Mouse (Mus musculus): ENCODE measurements at regions not wholly inside any gene's neighbourhood (a gene's known extent, or its start where the extent isn't known, plus 50 kb on each side); places are given as distances from the start of the nearest gene placed in this dataset.
A peak's percentile ranks its signal among the peaks of the same experiment; 100 is the strongest.

DNA sequence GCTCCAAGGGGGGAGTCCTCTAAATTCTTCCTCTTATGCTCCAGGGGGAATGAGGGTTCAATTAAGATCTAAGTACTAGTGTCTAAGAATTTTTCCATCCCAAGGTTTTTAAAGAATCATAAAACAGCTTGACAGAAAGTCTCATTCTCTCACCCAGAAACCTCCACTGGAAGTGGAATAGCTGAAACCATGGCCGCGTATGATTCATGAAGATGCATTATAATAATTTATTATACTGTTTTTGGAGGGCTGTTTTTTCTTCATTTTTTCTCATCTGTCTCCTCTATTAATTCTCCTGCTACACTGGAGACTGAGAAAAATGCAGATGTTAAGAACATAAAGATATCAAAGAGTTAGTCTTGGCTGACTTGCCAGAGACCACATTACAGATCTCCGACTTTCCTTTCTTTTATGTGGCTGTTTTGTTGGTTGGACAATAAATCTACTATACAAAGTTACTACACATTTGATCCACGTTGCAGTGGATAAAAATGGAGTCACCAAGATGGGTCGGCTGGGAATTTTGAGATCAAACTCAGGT, 242.2 kb downstream of the Npr3 start:
- WGBS: 70% methylated on average over 5 of the region's 5 CpGs
- ATAC-seq (ENCODE audit: low read depth): no peak
- Histone ChIP-seq H3K4me3 (ENCODE audit: low read length) (no peak overlapping the region), H3K4me1 (replicated peaks; ENCODE audit: control insufficient read depth, insufficient read depth, low read length) (no peaks in the 10 kb centered on the region), H3K9ac (ENCODE audit: low read length) (no peak overlapping the region), H3K36me3 (ENCODE audit: control insufficient read depth, insufficient read depth, low read length) (no peaks in the 10 kb centered on the region), H3K27ac (ENCODE audit: low read length) (no peak overlapping the region), H3K4me2 (ENCODE audit: low read depth, low read length) (no peak overlapping the region), H3K9me3 (ENCODE audit: control insufficient read depth, low read length) (no peaks in the 10 kb centered on the region), H3K27me3 (ENCODE audit: control insufficient read depth, insufficient read depth, low read depth, low read length) (no peaks in the 10 kb centered on the region)

DNA sequence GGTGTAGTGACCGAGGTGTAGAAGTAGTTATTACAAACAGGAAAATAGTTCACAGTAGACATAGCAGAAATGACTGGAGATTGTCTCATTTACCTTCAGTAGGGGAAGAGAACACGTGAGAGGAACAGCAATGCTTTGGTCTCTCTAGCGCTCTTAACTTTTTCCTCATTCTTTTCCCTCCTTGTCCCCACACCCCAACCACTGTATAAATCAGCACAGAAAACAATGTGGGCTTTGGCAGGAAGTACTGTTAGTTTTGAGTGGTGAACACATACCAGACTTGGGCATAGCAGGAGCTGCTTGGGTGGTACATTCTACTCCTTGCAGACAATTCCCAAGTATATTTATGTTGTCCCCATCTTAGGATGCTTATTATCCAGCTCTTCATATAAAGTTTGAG, 251.9 kb downstream of the Npr3 start:
- H3K4me3 ChIP-seq (ENCODE audit: low read length): no peak overlapping the region
- no peak overlapping the region for H3K27ac ChIP-seq (ENCODE audit: low read length)
- 71% methylated on average over 3 of the region's 3 CpGs for WGBS
- no peaks in the 10 kb centered on the region for H3K36me3 ChIP-seq (ENCODE audit: control insufficient read depth, insufficient read depth, low read length)
- no peak overlapping the region for H3K9ac ChIP-seq (ENCODE audit: low read length)
- H3K4me1 ChIP-seq (replicated peaks; ENCODE audit: control insufficient read depth, insufficient read depth, low read length): no peaks in the 10 kb centered on the region
- H3K9me3 ChIP-seq (ENCODE audit: control insufficient read depth, low read length): no peaks in the 10 kb centered on the region
- no peak overlapping the region for H3K4me2 ChIP-seq (ENCODE audit: low read depth, low read length)
- H3K27me3 ChIP-seq (ENCODE audit: control insufficient read depth, insufficient read depth, low read depth, low read length): no peaks in the 10 kb centered on the region
- ATAC-seq (ENCODE audit: low read depth): peak; percentile 62

DNA sequence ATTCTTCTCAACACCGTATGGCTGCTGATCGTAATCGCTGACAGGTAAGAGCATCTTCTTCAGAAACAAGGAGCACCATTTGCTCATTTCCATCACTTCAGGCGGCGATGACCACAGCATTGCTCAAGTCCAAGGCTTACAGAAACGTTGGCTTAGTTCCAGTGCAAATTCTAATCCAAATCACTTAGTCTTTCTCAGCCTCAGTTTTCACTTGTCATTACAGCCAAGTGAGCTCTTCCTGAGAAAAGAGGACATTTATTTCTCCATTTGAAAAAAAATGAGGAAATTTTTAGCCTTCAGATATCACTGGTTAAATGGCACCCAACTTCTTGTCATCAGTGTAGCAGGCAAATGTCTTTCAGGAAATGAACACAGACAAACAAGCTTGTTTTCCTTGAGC, 246.8 kb upstream of the Tars start:
- 79% methylated on average over 6 of the region's 6 CpGs for WGBS
- Histone ChIP-seq H3K9ac (ENCODE audit: low read length) (no peak overlapping the region), H3K4me2 (ENCODE audit: low read depth, low read length) (no peak overlapping the region)

DNA sequence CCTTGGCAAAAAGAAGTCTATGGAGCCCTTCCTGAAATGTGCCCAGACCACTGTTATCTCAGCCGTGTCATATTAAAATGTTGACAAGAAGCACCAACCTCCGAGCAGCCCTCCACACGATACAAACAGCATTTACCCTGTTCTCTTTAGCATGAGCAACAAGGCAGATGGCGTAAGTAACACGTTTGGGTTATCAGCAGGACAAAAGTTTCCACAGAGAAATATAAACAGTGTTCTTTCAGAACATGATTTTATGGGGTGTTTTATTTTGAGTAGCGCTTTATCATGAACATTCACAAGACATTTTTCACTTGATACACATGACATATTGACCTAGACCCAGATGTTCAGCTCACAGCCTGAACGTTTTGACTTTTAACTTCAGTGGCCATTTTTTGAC, 245.3 kb upstream of the Tars start:
- 30% methylated on average over 7 of the region's 7 CpGs for WGBS
- Histone ChIP-seq H3K27me3 (ENCODE audit: control insufficient read depth, insufficient read depth, low read depth, low read length) (no peaks in the 10 kb centered on the region), H3K4me2 (ENCODE audit: low read depth, low read length) (no peak overlapping the region), H3K4me3 (ENCODE audit: low read length) (no peak overlapping the region), H3K9me3 (ENCODE audit: control insufficient read depth, low read length) (no peaks in the 10 kb centered on the region), H3K4me1 (replicated peaks; ENCODE audit: control insufficient read depth, insufficient read depth, low read length) (peaks cover 4% of the 10 kb centered on the region; the same call in 1 of the 2 replicates), H3K27ac (ENCODE audit: low read length) (peak overlapping the region; percentile 77), H3K9ac (ENCODE audit: low read length) (no peak overlapping the region), H3K36me3 (ENCODE audit: control insufficient read depth, insufficient read depth, low read length) (no peaks in the 10 kb centered on the region)
- ATAC-seq (ENCODE audit: low read depth): peak; percentile 94

More for the DNA sequence above, 246.8 kb upstream of the Tars start:
- Histone ChIP-seq H3K27me3 (ENCODE audit: control insufficient read depth, insufficient read depth, low read depth, low read length) (no peaks in the 10 kb centered on the region), H3K27ac (ENCODE audit: low read length) (no peak overlapping the region), H3K36me3 (ENCODE audit: control insufficient read depth, insufficient read depth, low read length) (no peaks in the 10 kb centered on the region), H3K4me3 (ENCODE audit: low read length) (no peak overlapping the region), H3K9me3 (ENCODE audit: control insufficient read depth, low read length) (no peaks in the 10 kb centered on the region), H3K4me1 (replicated peaks; ENCODE audit: control insufficient read depth, insufficient read depth, low read length) (peaks cover 4% of the 10 kb centered on the region; the same call in 1 of the 2 replicates)
- peak; percentile 41 for ATAC-seq (ENCODE audit: low read depth)

DNA sequence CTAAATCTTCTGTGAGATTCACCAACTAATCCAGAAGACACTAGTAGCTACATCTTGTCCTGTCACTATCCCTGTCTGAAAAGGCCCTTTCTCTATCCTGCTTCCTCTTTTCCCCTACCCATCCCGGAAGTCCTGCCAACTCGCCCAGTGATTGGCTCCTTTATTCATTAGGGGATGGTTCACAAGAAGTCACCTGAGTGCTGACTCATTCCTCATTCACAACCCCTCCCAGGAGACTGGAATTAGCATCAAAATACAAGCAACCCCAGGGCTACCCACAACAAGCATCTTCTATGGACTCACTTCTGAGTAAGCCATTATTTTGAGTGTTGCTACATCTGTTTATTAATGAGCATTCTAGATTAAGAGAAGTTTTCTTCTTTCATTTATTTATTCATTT, 231.2 kb upstream of the Tars start:
- Histone ChIP-seq H3K9me3 (ENCODE audit: control insufficient read depth, low read length) (no peaks in the 10 kb centered on the region), H3K4me2 (ENCODE audit: low read depth, low read length) (no peak overlapping the region), H3K27me3 (ENCODE audit: control insufficient read depth, insufficient read depth, low read depth, low read length) (no peaks in the 10 kb centered on the region), H3K4me3 (ENCODE audit: low read length) (no peak overlapping the region), H3K36me3 (ENCODE audit: control insufficient read depth, insufficient read depth, low read length) (no peaks in the 10 kb centered on the region), H3K9ac (ENCODE audit: low read length) (no peak overlapping the region), H3K4me1 (replicated peaks; ENCODE audit: control insufficient read depth, insufficient read depth, low read length) (no peaks in the 10 kb centered on the region), H3K27ac (ENCODE audit: low read length) (no peak overlapping the region)
- no peak for ATAC-seq (ENCODE audit: low read depth)
- WGBS: 90% methylated on average over 2 of the region's 2 CpGs

DNA sequence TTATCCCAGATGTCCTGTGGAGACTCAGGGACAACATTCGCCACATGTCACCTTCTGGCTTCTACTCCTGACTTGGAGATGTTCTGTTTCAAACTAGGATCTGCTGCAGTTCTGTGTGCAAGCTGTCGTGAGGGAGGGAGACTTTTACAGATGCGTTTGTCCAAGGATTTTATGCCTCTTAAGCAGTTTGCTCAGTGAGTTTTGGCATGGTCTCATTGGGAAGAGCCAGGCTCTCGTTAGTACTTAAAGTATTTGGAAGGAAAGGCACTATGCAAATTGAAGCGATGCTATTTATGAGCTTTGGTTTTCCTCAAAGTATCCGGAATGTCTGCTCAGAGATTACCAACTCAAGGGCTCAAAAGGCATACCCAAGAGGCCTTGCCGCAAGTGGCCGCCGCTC, 227.0 kb upstream of the Tars start:
- no peak for ATAC-seq (ENCODE audit: low read depth)
- H3K9me3 ChIP-seq (ENCODE audit: control insufficient read depth, low read length): no peaks in the 10 kb centered on the region
- no peak overlapping the region for H3K9ac ChIP-seq (ENCODE audit: low read length)
- no peak overlapping the region for H3K4me2 ChIP-seq (ENCODE audit: low read depth, low read length)
- H3K36me3 ChIP-seq (ENCODE audit: control insufficient read depth, insufficient read depth, low read length): no peaks in the 10 kb centered on the region
- H3K4me3 ChIP-seq (ENCODE audit: low read length): no peak overlapping the region
- WGBS: 65% methylated on average over 9 of the region's 9 CpGs
- no peak overlapping the region for H3K27ac ChIP-seq (ENCODE audit: low read length)
- no peaks in the 10 kb centered on the region for H3K4me1 ChIP-seq (replicated peaks; ENCODE audit: control insufficient read depth, insufficient read depth, low read length)
- no peaks in the 10 kb centered on the region for H3K27me3 ChIP-seq (ENCODE audit: control insufficient read depth, insufficient read depth, low read depth, low read length)

DNA sequence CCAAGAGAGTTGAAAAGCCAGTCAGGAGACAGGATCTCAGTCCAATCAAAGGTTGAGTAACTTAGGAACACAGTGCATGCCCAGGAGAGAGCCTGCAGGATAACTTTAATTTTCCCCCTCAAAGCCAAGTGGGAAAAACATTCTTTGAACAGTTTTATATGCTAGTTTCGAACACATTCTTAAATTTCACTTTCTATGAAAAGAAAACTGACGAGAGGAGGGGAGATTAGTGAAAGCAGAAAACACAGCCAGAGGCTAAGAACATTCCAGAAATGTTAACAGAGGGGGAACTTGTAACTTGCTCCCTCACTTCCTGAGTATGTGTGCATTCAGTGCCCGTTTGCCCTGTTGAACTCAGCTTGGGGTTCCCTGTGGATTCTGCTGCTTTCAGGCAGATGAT, 213.0 kb upstream of the Tars start:
- Histone ChIP-seq H3K4me2 (ENCODE audit: low read depth, low read length) (no peak overlapping the region), H3K9ac (ENCODE audit: low read length) (no peak overlapping the region), H3K27me3 (ENCODE audit: control insufficient read depth, insufficient read depth, low read depth, low read length) (no peaks in the 10 kb centered on the region), H3K4me1 (replicated peaks; ENCODE audit: control insufficient read depth, insufficient read depth, low read length) (no peaks in the 10 kb centered on the region), H3K36me3 (ENCODE audit: control insufficient read depth, insufficient read depth, low read length) (no peaks in the 10 kb centered on the region), H3K27ac (ENCODE audit: low read length) (no peak overlapping the region), H3K9me3 (ENCODE audit: control insufficient read depth, low read length) (no peaks in the 10 kb centered on the region), H3K4me3 (ENCODE audit: low read length) (no peak overlapping the region)
- no peak for ATAC-seq (ENCODE audit: low read depth)
- 38% methylated on average over 3 of the region's 3 CpGs for WGBS

DNA sequence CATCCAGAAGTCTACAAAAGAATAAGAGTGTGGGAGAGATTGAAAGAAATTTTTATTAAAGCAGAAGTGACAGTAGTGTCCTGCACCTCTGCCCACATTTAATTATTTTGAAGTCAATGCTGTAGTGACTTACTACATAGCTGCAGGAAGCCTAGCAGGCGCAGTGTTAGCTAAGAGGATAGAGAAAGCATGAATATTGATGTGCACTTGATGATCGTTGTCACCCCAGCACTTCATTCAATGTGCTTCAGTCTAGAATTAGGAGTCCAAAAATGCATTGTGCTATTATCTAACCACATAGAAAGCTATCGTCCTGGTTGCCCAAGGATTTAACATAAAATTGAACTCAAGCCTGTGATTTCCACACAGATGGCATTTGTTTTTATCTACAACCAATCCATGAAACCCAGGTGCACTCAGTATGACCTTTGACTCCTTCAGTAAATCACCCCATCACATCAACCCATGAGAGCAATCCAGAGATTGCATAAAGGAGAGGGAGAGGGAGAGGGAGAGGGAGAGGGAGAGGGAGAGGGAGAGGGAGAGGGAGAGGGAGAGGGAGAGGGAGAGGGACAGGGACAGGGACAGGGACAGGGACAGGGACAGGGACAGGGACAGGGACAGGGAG, 210.7 kb upstream of the Tars start:
- H3K4me2 ChIP-seq (ENCODE audit: low read depth, low read length): no peak overlapping the region
- no peaks in the 10 kb centered on the region for H3K36me3 ChIP-seq (ENCODE audit: control insufficient read depth, insufficient read depth, low read length)
- H3K4me1 ChIP-seq (replicated peaks; ENCODE audit: control insufficient read depth, insufficient read depth, low read length): no peaks in the 10 kb centered on the region
- no peak overlapping the region for H3K9ac ChIP-seq (ENCODE audit: low read length)
- 81% methylated on average over 3 of the region's 3 CpGs for WGBS
- ATAC-seq (ENCODE audit: low read depth): no peak
- H3K27me3 ChIP-seq (ENCODE audit: control insufficient read depth, insufficient read depth, low read depth, low read length): no peaks in the 10 kb centered on the region
- no peaks in the 10 kb centered on the region for H3K9me3 ChIP-seq (ENCODE audit: control insufficient read depth, low read length)
- H3K4me3 ChIP-seq (ENCODE audit: low read length): no peak overlapping the region
- H3K27ac ChIP-seq (ENCODE audit: low read length): no peak overlapping the region

DNA sequence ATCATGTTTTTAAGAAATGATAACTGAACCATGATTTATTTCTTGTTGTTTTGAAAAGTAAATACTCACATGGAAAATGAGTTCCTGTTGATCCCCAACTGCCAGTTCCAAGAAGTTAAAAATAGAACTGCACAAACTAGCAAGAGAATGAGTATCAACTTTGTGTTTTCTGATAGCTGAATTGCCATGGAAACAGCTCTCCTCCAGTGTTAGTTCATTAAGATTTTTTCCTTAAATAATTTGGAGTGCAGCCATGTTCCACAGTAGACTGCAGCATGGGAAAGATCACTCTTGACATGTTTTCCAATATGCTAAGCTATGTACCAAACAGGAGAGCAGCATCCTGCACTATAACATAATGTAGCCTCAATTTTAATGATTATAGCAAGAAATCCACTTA, 208.0 kb upstream of the Tars start:
- Histone ChIP-seq H3K27ac (ENCODE audit: low read length) (no peak overlapping the region), H3K4me2 (ENCODE audit: low read depth, low read length) (no peak overlapping the region), H3K27me3 (ENCODE audit: control insufficient read depth, insufficient read depth, low read depth, low read length) (no peaks in the 10 kb centered on the region), H3K9ac (ENCODE audit: low read length) (no peak overlapping the region), H3K9me3 (ENCODE audit: control insufficient read depth, low read length) (no peaks in the 10 kb centered on the region), H3K4me3 (ENCODE audit: low read length) (no peak overlapping the region), H3K4me1 (replicated peaks; ENCODE audit: control insufficient read depth, insufficient read depth, low read length) (no peaks in the 10 kb centered on the region), H3K36me3 (ENCODE audit: control insufficient read depth, insufficient read depth, low read length) (no peaks in the 10 kb centered on the region)
- peak; percentile 93 for ATAC-seq (ENCODE audit: low read depth)

DNA sequence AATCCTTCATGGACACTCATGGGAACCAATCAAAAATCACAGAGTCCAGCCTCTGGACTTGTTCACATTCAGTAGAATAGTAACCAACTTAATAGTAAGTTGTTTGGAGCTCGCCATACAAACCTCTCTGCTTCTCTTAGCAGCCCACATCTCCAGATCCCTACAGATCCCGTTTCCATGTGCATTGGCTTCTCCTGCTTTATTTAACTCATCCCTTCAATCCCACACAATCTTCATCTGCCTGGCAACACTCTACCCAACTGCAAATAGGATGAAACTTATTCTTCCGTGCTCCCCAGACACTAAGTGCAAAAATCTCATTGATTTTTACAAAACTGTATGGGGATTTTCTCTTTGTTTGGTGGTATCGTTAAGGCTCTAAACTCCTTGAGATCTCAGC, 206.2 kb upstream of the Tars start:
- Histone ChIP-seq H3K4me3 (ENCODE audit: low read length) (no peak overlapping the region), H3K4me1 (replicated peaks; ENCODE audit: control insufficient read depth, insufficient read depth, low read length) (no peaks in the 10 kb centered on the region), H3K27ac (ENCODE audit: low read length) (no peak overlapping the region), H3K36me3 (ENCODE audit: control insufficient read depth, insufficient read depth, low read length) (no peaks in the 10 kb centered on the region), H3K4me2 (ENCODE audit: low read depth, low read length) (no peak overlapping the region), H3K9ac (ENCODE audit: low read length) (no peak overlapping the region), H3K27me3 (ENCODE audit: control insufficient read depth, insufficient read depth, low read depth, low read length) (no peaks in the 10 kb centered on the region), H3K9me3 (ENCODE audit: control insufficient read depth, low read length) (no peaks in the 10 kb centered on the region)
- WGBS: 85% methylated on average over 4 of the region's 4 CpGs
- ATAC-seq (ENCODE audit: low read depth): no peak

All from lung, embryonic 16.5 days (tissue).